Mouse (Mus musculus): Measurements from ENCODE around the gene Hnrnpul1. TPM values are rescaled to one million over a fixed set of nuclear protein-coding genes. Genes with fewer than 3 reads are reported as not detected.
A peak's percentile ranks its signal among the peaks of the same experiment; 100 is the strongest.

Hnrnpul1 gene
- total and polyA plus RNA-seq, 2 experiments from 2014 or later: 47.9 to 144 TPM

DNA sequence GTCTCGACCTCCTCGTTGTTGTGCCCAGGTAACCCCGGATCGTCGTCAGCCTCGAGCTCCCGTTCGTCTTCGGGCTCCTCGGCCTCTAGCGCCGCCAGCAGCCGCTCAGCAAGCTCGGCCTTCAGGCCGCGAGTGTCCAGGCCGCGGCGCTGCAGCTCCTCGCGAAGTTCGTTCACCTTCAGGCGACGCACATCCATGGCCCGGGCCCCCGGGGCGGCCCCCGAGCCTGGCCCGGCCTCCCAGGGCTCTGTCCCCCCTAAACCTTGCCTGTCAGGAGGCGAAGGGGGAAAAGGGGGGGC is 169 bp downstream of the Hnrnpul1 start:
- Histone ChIP-seq H3K4me3 (ENCODE audit: low read depth, low read length) (peak overlapping the region; percentile 99), H3K4me1 (ENCODE audit: insufficient read depth) (peaks cover 15% of the 10 kb centered on the region), H3K9ac (peak overlapping the region; percentile 99), H3K4me2 (ENCODE audit: low read depth) (peak overlapping the region; percentile 90), H3K36me3 (ENCODE audit: insufficient read depth) (peaks cover 23% of the 10 kb centered on the region), H3K27me3 (ENCODE audit: insufficient read depth, low read length) (no peaks in the 10 kb centered on the region), H3K9me3 (ENCODE audit: low read length) (no peaks in the 10 kb centered on the region), H3K27ac (ENCODE audit: low read depth, low read length) (peak overlapping the region; percentile 99)
- DNase-seq: no peak
- ATAC-seq: no peak
- TF ChIP-seq CTCF (IDR thresholded peaks at IDR 0.05; ENCODE audit: low read depth): peak; percentile 60
- WGBS: under 1% methylated on average over 30 of the region's 30 CpGs

- ATAC-seq (no peak), DNase-seq (no peak)
- WGBS: under 1% methylated on average over 46 of the region's 46 CpGs
These were observed 716 bp downstream of the Hnrnpul1 start for GRCm38 (mm10) chr7:25753643-25754438.

GRCm38 (mm10) chr7:25753076-25753475 is 1.5 kb downstream of the Hnrnpul1 start:
- H3K4me3 ChIP-seq (ENCODE audit: low read depth, low read length): peak overlapping the region; percentile 99
- H3K27ac ChIP-seq (ENCODE audit: low read depth, low read length): no peak overlapping the region
- H3K9me3 ChIP-seq (ENCODE audit: low read length): no peaks in the 10 kb centered on the region
- peaks cover 36% of the 10 kb centered on the region for H3K36me3 ChIP-seq (ENCODE audit: insufficient read depth)
- no peaks in the 10 kb centered on the region for H3K27me3 ChIP-seq (ENCODE audit: insufficient read depth, low read length)
- peak overlapping the region; percentile 90 for H3K4me2 ChIP-seq (ENCODE audit: low read depth)
- no peak for TF ChIP-seq CTCF (IDR thresholded peaks at IDR 0.05; ENCODE audit: low read depth)
- no peak for DNase-seq
- no peak for ATAC-seq
- peaks cover 15% of the 10 kb centered on the region for H3K4me1 ChIP-seq (ENCODE audit: insufficient read depth)
- peak overlapping the region; percentile 99 for H3K9ac ChIP-seq

More at GRCm38 (mm10) chr7:25753643-25754438, 716 bp downstream of the Hnrnpul1 start:
- Histone ChIP-seq H3K27ac (ENCODE audit: low read depth, low read length) (peak overlapping the region; percentile 99), H3K4me1 (ENCODE audit: insufficient read depth) (peaks cover 15% of the 10 kb centered on the region), H3K9ac (peak overlapping the region; percentile 99), H3K36me3 (ENCODE audit: insufficient read depth) (peaks cover 28% of the 10 kb centered on the region), H3K4me3 (ENCODE audit: low read depth, low read length) (peak overlapping the region; percentile 99), H3K27me3 (ENCODE audit: insufficient read depth, low read length) (no peaks in the 10 kb centered on the region), H3K9me3 (ENCODE audit: low read length) (no peaks in the 10 kb centered on the region), H3K4me2 (ENCODE audit: low read depth) (peak overlapping the region; percentile 90)
- no peak for TF ChIP-seq CTCF (IDR thresholded peaks at IDR 0.05; ENCODE audit: low read depth)

DNA sequence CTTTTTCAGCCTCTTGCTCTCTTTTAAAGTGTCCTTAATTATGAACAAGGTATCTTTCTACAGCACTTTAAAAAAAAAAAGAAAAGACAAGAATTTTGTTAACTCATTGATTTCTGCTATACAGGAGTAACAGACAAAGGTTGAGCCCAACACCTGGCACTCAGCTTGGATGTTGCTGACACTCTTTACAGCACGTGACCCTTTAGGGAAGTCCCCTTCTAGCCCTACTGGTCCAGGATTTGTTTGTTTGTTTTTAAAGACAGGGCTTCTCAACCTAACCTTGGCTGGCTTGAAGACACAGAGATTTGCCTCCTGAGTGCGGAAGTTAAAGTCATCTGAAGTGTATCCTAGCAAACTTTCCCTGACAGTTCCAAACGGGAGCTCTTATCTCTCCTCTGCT is 7.7 kb downstream of the Hnrnpul1 start:
- WGBS: 83% methylated on average over 3 of the region's 3 CpGs
- Histone ChIP-seq H3K9ac (no peak overlapping the region), H3K9me3 (ENCODE audit: low read length) (no peaks in the 10 kb centered on the region), H3K27me3 (ENCODE audit: insufficient read depth, low read length) (no peaks in the 10 kb centered on the region), H3K4me2 (ENCODE audit: low read depth) (no peak overlapping the region), H3K4me3 (ENCODE audit: low read depth, low read length) (no peak overlapping the region), H3K36me3 (ENCODE audit: insufficient read depth) (peaks cover 95% of the 10 kb centered on the region), H3K4me1 (ENCODE audit: insufficient read depth) (no peaks in the 10 kb centered on the region), H3K27ac (ENCODE audit: low read depth, low read length) (no peak overlapping the region)
- ATAC-seq: no peak
- no peak for DNase-seq
- TF ChIP-seq CTCF (IDR thresholded peaks at IDR 0.05; ENCODE audit: low read depth): no peak

- no peak for ATAC-seq
- peaks cover 90% of the 10 kb centered on the region for H3K36me3 ChIP-seq (ENCODE audit: insufficient read depth)
- TF ChIP-seq CTCF (IDR thresholded peaks at IDR 0.05; ENCODE audit: low read depth): no peak
- no peak overlapping the region for H3K4me3 ChIP-seq (ENCODE audit: low read depth, low read length)
- 94% methylated on average over 3 of the region's 3 CpGs for WGBS
- no peaks in the 10 kb centered on the region for H3K4me1 ChIP-seq (ENCODE audit: insufficient read depth)
- no peaks in the 10 kb centered on the region for H3K27me3 ChIP-seq (ENCODE audit: insufficient read depth, low read length)
- no peak overlapping the region for H3K27ac ChIP-seq (ENCODE audit: low read depth, low read length)
- no peak for DNase-seq
- no peak overlapping the region for H3K9ac ChIP-seq
- no peaks in the 10 kb centered on the region for H3K9me3 ChIP-seq (ENCODE audit: low read length)
- no peak overlapping the region for H3K4me2 ChIP-seq (ENCODE audit: low read depth)
These were observed 16.3 kb downstream of the Hnrnpul1 start for GRCm38 (mm10) chr7:25738277-25738676.

- H3K4me2 ChIP-seq (ENCODE audit: low read depth): no peak overlapping the region
- TF ChIP-seq CTCF (IDR thresholded peaks at IDR 0.05; ENCODE audit: low read depth): no peak
- H3K9ac ChIP-seq: no peak overlapping the region
- no peak overlapping the region for H3K27ac ChIP-seq (ENCODE audit: low read depth, low read length)
- peaks cover 90% of the 10 kb centered on the region for H3K36me3 ChIP-seq (ENCODE audit: insufficient read depth)
- no peaks in the 10 kb centered on the region for H3K27me3 ChIP-seq (ENCODE audit: insufficient read depth, low read length)
- no peaks in the 10 kb centered on the region for H3K4me1 ChIP-seq (ENCODE audit: insufficient read depth)
- no peaks in the 10 kb centered on the region for H3K9me3 ChIP-seq (ENCODE audit: low read length)
- DNase-seq (no peak), ATAC-seq (no peak)
- no peak overlapping the region for H3K4me3 ChIP-seq (ENCODE audit: low read depth, low read length)
- 91% methylated on average over 2 of the region's 2 CpGs for WGBS
These were observed 17.6 kb downstream of the Hnrnpul1 start for GRCm38 (mm10) chr7:25736920-25737319.

DNA sequence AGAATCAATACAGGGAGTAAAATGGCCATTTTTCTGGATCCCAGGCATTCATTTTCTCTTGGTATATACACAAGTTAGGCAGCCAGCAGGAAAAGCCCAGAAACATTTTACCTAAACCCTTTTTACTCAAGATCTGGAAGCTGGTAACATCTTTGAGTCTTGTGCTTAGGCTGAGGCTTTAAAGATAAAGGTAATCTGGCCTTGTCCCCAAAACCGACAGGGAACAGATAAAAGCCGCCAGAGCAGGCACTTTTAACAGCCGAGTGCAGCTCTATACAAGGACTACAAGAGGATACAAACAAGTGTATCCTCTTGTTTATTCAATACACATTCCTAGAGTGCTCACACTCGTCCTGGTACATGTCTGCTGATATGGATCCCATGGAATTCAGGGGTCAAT is 19.6 kb downstream of the Hnrnpul1 start:
- Histone ChIP-seq H3K9me3 (ENCODE audit: low read length) (no peaks in the 10 kb centered on the region), H3K36me3 (ENCODE audit: insufficient read depth) (peaks cover 87% of the 10 kb centered on the region), H3K27ac (ENCODE audit: low read depth, low read length) (no peak overlapping the region), H3K4me3 (ENCODE audit: low read depth, low read length) (no peak overlapping the region), H3K4me1 (ENCODE audit: insufficient read depth) (no peaks in the 10 kb centered on the region), H3K9ac (no peak overlapping the region), H3K4me2 (ENCODE audit: low read depth) (no peak overlapping the region), H3K27me3 (ENCODE audit: insufficient read depth, low read length) (no peaks in the 10 kb centered on the region)
- no peak for TF ChIP-seq CTCF (IDR thresholded peaks at IDR 0.05; ENCODE audit: low read depth)
- WGBS: 72% methylated on average over 4 of the region's 4 CpGs
- ATAC-seq (no peak), DNase-seq (no peak)

Measured in forebrain, postnatal 0 days (tissue).